Mouse (Mus musculus) hindlimb bud, embryonic 11.5 days (tissue): Measurements from ENCODE around the gene Sned1.
"Not testable (repeated sequence)": the region's sequence is repeated elsewhere in the genome, so short reads cannot be mapped to it uniquely, and the experiment has no call there.

Experiments
- DNase-seq: peaks from one replicate; pipeline ENCODE4 v3.0.0-alpha.2; 2012; ENCODE audit warnings: low read depth, low spot score; ENCODE audit errors: extremely low spot score

Gene Sned1

GRCm38 (mm10) chr1:93235576-93236544 is at the start of gene Sned1:
Gene Sned1, plus strand, starts transcription at chr1:93235841.
- DNase-seq, result peak; percentile 58

- no peak for DNase-seq
Measured at GRCm38 (mm10) chr1:93190726-93191305, 44.8 kb upstream of the Sned1 start.

GRCm38 (mm10) chr1:93194961-93195360 is 40.7 kb upstream of the Sned1 start:
- DNase-seq, result no peak

- DNase-seq, result not testable (repeated sequence)
Measured at GRCm38 (mm10) chr1:93197454-93197853, 38.2 kb upstream of the Sned1 start.

GRCm38 (mm10) chr1:93197916-93198315 is 37.7 kb upstream of the Sned1 start:
- DNase-seq, result no peak

- no peak for DNase-seq
Measured at GRCm38 (mm10) chr1:93206277-93206970, 29.2 kb upstream of the Sned1 start.

GRCm38 (mm10) chr1:93207536-93208064 is 28.0 kb upstream of the Sned1 start:
- DNase-seq, result no peak

GRCm38 (mm10) chr1:93210213-93210641 is 25.4 kb upstream of the Sned1 start:
- no peak for DNase-seq

- DNase-seq, result no peak
Measured at GRCm38 (mm10) chr1:93211019-93211418, 24.6 kb upstream of the Sned1 start.

GRCm38 (mm10) chr1:93211549-93212220 is 24.0 kb upstream of the Sned1 start:
- DNase-seq, result no peak

- no peak for DNase-seq
Measured at GRCm38 (mm10) chr1:93212441-93212840, 23.2 kb upstream of the Sned1 start.

GRCm38 (mm10) chr1:93214612-93215011 is 21.0 kb upstream of the Sned1 start:
- DNase-seq, result no peak

GRCm38 (mm10) chr1:93216839-93217497 is 18.7 kb upstream of the Sned1 start:
- no peak for DNase-seq

- DNase-seq, result no peak
Measured at GRCm38 (mm10) chr1:93217530-93217929, 18.1 kb upstream of the Sned1 start.

- DNase-seq, result no peak
Measured at GRCm38 (mm10) chr1:93220776-93221175, 14.9 kb upstream of the Sned1 start.

- no peak for DNase-seq
Measured at GRCm38 (mm10) chr1:93223972-93224371, 11.7 kb upstream of the Sned1 start.

GRCm38 (mm10) chr1:93225226-93225625 is 10.4 kb upstream of the Sned1 start:
- no peak for DNase-seq

- no peak for DNase-seq
Measured at GRCm38 (mm10) chr1:93225731-93226520, 9.7 kb upstream of the Sned1 start.

GRCm38 (mm10) chr1:93227303-93227975 is 8.2 kb upstream of the Sned1 start:
- DNase-seq, result no peak
